Mouse (Mus musculus) adrenal gland, adult 18-20 months (tissue): ENCODE data around the gene Zfp609. TPM values are rescaled to one million over a fixed set of nuclear protein-coding genes. Genes with fewer than 3 reads are reported as not detected.
A peak's percentile ranks its signal among the peaks of the same experiment; 100 is the strongest.
"Not testable (repeated sequence)": the region's sequence is repeated elsewhere in the genome, so short reads cannot be mapped to it uniquely, and the experiment has no call there.

Experiments used
- DNase-seq, 2 experiments: peaks; one replicate each; pipeline ENCODE4 v3.0.0; 2021 to 2022; ENCODE audit warnings: low spot score in 2 of 2
- total RNA-seq, 2 experiments: library from RNA; stranded (reverse); gene quantifications; 1 replicate in 1 of 2; 2 replicates in 1 of 2; pipeline ENCODE4 v1.2.3; 2021

Gene Zfp609
- total RNA-seq, 2 experiments from 2014 or later, result 19.6 to 24.4 TPM

DNA sequence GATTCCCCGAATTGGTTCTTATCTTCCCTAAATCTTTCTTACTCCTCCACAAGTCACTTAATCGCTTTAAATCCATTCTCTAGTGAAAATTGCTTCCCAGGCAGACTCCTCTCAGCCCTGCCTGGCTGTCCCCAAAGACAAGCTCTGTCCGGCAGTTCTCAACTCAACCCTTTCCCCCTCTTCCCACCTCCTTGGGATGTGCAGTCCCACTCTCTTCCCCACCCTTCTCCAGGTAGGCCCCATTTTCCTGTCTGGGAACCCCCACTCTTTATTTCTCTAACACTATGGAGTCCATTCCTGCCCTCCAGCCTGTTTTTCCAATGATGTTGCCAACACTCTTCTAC lies 150.3 kb downstream of the Zfp609 start:
- DNase-seq, result no peak

DNA sequence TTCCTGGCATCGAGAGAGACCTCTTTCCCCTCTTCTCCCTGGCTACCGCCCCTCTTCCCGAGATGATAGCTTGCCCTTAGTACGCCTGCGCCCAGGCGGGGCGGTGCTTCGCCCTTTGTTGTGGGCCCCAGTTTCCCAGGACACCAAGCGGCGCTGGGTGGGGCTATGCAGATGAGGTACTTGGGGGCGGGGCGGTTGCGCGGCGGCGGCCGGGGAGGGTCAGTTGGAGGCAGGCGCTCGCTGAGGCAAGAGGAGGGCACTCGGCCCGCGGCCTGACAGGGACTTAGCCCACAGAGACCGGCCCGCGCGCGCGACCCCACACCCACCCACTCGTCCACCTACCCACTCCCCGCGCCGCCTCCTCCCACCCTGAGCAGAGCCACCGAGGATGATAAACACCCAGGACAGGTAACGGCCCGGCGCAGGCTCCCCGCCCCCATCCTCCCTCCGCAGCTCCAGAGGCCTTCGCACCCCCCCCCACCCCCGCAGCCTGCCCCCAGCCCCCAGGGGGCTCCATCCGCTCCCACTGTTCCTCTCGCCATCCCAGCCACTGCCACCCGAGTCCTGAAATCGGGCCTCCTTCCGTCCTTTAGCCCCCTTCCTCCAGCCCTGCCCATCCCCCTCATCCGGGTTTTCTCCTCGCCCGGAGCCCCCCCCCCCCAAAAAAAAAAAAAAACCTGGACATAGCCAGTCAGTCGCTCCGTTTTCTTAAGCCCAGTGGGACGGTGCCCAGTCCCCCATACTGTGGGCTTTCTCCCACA lies 150.8 kb downstream of the Zfp609 start:
- DNase-seq, result peak; percentile 97

- DNase-seq, result no peak
Observed at GRCm38 (mm10) chr9:65675461-65676357, 151.7 kb downstream of the Zfp609 start.

- no peak for DNase-seq
Observed at GRCm38 (mm10) chr9:65672996-65673395, 154.4 kb downstream of the Zfp609 start.

DNA sequence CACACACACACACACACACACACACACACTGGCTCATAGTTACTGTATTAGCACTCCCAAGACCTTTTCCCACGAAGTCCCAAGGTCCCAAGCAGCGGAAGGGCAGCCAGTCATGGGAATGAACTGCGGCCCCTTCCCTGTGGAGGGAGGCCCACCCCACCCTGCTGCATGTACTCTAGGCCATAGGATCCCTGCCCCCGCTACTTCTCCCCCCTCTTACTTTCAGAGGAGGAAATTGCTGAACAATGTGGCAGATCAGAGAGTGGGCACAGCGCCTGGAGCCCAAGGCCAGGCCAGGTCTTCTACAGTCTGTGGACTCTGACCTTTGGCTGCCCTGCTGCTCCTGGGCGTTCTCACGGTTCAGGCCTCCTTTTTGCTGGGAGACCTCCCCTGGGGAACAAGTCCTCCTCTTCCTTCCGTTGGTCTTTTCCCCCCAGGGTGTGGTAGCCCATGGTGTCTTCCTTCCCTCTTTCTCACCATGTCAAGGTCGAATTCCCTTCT lies 155.9 kb downstream of the Zfp609 start:
- peak; percentile 52 to 57 for DNase-seq

GRCm38 (mm10) chr9:65667701-65668100 lies 159.7 kb downstream of the Zfp609 start, which contains the start of gene Oaz2:
Gene Oaz2 (plus strand): TSS chr9:65668001.
- DNase-seq, result no peak

- DNase-seq, result peak; percentile 69
Observed at GRCm38 (mm10) chr9:65666042-65666441, 161.3 kb downstream of the Zfp609 start.

DNA sequence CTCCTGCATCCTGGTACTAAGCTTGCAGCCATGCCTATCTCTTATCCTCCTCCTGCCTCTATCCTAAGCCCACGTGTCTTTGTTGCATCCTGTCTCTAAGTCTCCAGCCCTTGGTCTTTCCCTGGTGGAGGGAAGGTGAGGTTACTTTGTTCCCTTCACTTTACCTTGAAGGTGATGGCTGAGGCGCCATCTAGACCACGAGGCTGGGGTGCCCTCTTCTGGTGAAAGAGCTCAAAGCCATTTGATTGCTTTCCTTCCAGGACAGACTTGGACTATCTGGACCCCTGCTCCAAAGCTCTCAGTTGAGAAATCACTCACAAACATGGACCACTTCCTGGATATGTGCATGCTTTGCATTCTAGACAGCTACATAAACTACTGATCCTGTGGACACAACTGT lies 163.2 kb downstream of the Zfp609 start:
- DNase-seq, result peak; percentile 59 to 70

DNA sequence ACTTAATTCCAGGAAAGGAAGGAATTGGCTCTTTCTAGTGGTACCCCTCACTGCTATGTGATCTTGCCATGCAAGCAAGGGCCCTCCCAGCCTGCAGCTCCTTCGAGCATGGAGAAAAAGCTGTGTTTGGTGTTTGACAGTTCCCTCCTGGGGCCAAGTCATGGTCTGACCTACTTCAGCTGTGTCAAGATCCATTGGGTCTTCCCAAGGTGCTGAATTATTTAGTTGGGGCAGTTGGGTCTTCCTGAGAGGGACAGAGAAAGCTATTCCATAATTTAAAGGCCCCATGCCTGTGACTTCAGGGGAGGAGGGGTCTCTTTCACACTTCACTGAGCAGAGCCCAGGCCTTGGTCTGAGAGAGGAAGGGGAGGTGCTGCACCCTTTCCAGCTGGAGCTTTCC lies 165.9 kb downstream of the Zfp609 start:
- DNase-seq, result no peak

DNA sequence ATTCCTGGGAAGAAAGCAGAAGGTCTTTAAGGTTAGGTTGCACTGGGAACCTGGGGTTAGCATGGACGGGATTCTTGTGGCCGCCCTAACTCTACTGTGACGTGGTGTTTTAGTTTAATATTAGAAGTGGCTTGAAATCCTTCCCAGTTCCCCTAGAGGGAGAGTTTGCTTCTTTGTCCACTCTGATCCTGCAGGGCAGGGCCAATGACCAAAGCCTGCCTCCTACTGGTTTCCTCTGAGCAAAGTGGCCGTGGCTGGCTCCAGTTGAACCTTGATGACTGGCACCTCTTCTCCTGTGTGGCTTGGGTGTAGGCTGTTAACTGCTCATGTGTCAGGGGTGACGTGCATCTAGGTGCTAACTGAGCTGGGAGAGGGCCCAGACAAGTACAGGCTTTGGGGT lies 166.3 kb downstream of the Zfp609 start:
- DNase-seq, result no peak

DNA sequence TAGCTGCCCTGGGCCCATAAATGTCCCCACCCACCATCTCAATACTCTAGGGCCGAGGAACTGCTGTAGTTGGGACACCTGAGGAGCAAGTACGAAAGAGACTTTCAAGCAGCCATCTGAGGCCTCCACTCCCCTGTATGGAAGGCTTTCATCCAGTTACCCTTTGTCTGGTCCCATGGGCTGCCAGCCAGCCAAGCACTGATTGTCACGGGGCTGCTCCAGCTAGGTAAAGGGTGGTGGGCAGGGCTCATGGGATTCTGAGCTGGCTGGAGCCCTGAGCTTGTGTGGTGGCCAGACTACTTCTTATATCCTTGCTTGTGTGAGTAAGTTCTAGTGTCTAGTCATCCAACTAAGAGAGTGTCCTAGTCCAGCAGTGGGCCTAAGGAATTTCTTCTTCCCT lies 170.1 kb downstream of the Zfp609 start:
- no peak for DNase-seq

- DNase-seq, result no peak
Observed at GRCm38 (mm10) chr9:65655540-65655939, 171.8 kb downstream of the Zfp609 start.

GRCm38 (mm10) chr9:65654700-65655237 lies 172.6 kb downstream of the Zfp609 start:
- no peak for DNase-seq

GRCm38 (mm10) chr9:65653741-65654140 lies 173.6 kb downstream of the Zfp609 start:
- DNase-seq, result no peak

GRCm38 (mm10) chr9:65651957-65652356 lies 175.4 kb downstream of the Zfp609 start:
- not testable (repeated sequence) for DNase-seq

DNA sequence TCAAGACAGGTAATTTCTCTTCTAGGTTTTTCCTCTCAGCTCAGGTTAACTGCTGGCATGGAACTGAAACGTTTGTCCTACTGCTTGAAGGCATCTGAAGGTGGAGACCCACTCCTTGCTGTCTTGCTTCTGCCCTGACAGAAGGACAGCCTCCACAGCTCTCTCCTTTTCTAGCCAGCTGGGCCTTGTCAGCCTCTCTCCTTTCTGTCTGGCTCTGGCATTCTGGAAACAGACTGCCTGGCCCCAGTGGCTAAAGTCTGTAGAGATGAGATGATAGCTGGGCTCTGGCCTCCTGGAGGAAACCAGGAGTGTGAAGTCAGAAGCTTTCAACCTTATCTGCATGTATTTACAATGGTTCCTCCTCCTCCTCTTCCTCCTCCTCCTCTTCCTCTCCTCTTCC lies 177.4 kb downstream of the Zfp609 start:
- no peak for DNase-seq

DNA sequence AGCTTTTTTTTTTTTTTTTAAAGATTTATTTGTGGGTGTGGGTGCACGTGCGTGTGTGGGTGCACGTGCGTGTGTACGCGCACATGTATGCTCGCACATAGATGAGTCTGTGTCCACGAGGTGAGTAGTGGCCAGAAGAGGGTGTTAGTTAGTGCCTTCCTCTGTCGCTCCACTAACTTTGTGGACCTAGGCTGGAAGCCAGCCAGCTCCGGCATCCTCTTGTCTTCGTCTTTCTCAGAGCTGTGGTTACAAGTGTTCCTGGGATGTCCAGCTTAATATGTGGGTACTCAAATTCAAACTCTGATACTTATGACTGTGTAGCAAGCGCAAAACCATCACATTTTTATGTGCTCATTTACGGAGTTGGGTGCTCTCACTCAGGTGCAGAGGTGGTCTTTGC lies 178.6 kb downstream of the Zfp609 start:
- DNase-seq, result no peak

DNA sequence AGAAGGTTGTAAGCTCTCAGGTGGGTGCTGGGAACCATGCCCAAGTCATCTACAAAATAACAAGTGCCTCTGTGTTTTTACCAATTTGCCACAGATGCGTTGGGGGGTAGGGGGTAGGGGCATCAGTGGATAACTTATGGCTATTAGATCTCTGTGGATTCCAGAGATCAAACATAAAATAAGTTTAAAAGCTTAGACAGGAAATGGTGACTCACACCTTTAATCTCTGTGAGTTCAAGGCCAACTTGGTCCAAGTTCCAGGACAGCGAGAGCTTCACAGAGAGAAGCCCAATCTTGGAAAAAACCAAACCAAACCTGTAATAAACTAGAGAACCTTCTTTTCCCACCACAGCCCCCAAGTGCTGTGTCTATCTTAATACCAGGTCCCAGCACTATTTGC lies 180.6 kb downstream of the Zfp609 start:
- no peak for DNase-seq

DNA sequence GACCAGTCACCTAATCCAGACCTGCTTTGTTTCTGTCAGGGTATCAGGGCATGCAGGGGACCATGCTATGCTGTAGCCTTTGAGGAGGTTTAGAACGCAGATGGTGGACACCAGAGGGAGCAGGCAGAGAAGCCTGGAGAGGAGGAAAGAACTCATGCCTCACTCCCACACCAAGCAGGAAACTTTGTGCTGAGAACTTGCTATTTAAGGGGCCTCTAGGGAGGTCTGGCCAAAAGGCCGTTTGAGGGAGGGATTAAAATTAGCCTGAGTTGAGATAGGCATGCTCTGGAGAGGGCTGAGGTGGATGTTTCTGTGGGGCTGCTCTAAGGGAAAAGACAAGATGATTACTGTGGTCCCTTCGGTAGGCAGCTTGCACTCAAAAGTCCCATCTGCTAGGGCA lies 181.4 kb downstream of the Zfp609 start:
- DNase-seq, result no peak

- DNase-seq, result no peak
Observed at GRCm38 (mm10) chr9:65644960-65645359, 182.4 kb downstream of the Zfp609 start.

DNA sequence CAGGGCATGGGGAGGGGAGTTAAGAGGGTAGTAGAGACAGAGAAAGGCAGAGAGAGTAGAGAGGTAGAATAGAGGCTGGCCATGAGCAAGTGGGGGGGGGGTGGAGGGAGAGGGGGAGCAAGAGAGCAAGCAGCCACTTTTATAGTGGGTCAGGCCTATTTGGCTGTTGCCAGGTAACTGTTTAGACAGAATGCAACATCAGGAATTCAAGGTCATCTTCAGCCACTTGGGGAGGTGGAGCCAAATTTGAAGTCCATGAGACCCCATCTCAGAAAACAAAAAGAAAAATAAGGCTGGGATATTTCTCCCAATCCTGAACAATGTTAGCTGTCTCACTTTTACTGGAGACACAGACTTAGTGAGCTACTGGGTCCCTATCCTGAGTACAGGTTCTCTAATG lies 184.8 kb downstream of the Zfp609 start:
- no peak for DNase-seq
